Mouse (Mus musculus) layer of hippocampus, postnatal 25 days (tissue): ENCODE data around the gene 1700113H08Rik. TPM values are rescaled to one million over a fixed set of nuclear protein-coding genes. Genes with fewer than 3 reads are reported as not detected.

Experiments used
- DNase-seq, 2 experiments: peaks; one replicate each; pipeline ENCODE4 v3.0.0; 2022; ENCODE audit warnings: mixed read lengths in 2 of 2, low spot score in 1 of 2; ENCODE audit errors: extremely low spot score in 1 of 2
- total RNA-seq, 2 experiments: library from RNA; stranded (reverse); gene quantifications; 2 replicates each; pipeline ENCODE4 v1.2.3; 2021

Gene 1700113H08Rik
- total RNA-seq, 2 experiments from 2014 or later: not detected

DNA sequence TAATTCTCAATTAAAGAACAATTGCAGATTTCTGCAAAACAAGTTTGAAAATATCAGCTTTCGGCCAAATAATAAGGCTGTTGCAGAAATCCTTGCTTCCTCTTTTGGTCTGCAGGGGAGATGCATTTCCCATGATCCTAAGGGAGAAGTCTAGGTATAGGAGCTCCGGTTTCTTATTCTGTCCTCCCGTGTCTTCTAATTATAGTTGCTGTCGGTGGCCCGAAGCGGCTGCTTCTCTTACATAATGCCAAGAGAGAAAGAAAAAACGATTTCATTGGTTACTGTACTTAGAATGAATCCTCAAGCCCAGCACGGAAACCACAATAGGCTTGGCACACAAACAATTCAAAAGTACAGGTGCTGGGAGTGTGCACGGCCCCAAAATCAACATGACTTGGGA, 101.9 kb downstream of the 1700113H08Rik start:
- DNase-seq: no peak

DNA sequence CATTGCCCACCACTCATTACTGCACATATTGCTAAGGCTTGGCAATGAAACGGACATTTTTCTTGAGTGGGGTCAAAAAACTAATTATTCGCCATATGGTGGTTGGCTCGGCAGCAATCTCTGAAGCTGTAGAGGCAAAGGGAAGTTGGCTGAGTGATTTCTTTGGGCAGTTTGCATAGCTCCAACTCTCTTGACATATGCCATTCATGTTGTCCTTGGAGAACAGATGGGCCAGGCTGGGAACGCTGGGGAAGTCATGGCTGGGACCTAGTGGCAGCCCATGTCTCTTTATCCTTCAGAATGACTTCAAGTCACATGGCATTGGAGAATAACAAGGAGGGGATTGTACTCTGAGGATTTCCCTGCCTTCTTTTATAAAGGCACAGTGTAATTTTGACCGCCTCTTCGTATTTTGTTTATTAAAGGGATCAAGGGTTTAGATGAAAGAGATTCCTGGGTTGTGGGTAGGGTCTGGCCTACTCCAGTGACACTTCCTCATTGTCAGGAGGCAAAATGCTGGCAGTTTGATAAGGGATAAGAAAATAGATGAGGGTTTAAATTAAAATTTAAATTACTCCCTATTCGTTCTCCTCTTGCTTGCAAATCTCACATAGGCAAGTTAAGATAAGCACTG, 138.4 kb downstream of the 1700113H08Rik start:
- no peak for DNase-seq

DNA sequence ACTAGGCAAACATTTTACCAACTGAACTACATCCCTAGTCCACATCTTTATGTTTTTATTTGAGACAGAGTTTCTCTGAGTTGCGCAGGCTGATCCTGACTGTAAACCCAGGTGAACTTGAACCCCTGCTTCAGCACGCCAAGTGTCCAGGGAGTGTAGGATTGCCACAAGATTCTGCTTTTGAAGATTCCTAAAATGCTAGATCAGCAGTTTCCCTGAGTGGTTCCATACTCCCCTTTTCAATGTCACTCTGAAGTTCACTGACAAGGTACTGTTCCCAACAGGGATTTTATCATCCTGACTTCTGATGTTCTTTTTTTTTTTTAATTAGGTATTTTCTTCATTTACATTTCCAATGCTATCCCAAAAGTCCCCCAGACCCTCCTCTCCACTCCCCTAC, 140.9 kb downstream of the 1700113H08Rik start:
- no peak for DNase-seq

DNA sequence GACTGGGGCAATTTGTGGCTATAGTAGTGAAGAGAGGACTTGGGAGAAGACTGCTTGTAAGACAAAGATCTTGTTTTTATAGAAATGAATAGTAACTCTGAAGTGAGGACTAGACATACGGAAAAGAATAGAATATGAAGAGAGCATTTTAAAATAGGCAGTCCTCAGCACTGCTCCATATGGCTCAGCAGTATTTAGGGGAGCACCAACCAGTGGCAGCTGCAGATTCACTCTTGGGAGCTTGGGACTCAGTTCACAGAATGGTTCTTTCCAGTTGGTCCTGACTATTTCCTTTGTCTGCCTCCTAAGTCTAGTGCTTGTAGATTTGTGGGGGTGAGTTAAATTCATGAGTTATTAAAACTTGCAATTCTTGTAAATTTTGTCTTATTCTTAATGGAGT, 151.6 kb downstream of the 1700113H08Rik start:
- DNase-seq: no peak

DNA sequence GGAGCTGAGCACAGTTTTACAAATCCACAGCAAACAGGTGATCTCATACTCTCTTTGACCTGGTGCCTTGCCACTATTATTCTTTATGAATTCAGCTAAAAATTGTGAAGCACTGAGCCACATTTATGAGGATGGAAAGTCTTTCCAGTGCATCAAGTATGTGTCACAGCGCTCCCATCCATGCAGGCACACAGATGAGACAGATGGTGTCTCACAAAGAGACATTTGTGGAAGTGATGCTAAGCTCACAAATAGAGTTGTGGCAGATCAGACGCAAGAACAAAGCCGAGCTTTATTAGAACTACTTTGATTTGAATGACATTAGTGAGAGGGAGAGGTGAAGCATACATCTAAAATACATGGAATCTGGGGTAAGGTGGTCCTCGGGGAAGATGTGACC, 153.2 kb downstream of the 1700113H08Rik start:
- DNase-seq: no peak

DNA sequence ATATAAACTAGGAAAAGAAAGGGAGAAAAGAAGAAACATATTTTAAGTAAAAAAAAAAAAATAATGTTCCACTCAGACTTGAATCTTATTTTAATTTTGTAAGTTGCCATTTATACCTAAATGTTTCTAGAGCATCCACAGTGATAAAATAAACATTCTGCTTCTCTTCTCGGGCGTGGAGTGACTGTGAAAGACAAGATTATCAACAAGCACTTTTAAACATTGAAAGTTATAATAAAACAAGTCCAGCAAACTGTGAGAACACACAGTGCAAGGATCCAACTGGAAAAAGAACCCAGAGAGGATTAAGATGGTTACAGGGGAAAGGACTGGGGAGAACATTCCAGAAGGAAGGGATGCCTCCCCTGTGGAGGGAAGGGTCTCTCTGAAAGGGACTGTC, 155.0 kb downstream of the 1700113H08Rik start:
- no peak for DNase-seq

DNA sequence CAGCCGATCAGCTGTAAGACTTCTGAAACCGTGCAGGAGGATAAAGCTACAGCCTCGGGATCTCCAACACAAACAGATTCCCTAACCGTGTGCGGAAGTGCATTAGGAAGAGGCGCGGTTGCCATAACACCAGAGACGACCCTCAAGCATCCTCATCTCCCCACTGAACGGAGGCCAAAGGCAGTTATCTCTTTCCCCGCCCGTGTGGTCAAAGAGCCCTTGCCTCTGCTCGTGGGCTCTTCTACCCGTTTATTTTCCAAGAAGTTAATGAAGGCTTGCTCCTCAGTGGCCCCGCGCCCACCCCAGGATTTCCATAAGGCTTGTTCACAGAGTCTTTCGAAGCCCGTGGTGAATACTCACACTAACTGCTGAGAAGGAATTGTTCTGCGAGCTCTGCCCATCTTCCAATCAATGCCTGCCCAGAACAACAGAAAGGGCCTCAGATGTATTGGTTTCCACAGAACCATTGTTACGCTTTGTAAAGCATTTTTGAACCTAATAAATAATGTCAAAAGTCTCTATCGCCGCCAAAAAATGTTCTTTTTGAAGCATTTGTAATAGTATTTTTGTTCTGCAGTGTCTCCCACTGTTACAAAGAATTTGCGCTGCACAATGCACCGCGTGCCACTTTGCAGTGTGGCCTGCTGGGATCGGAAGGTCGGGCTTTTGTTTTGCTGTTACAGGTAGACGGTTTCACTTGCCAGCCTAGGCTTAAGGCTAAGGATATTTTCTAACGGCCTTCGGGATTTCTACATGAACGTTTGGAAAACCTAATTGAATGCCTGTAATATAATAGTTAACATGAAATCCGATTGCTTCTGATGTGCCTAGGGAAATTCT, 172.4 kb downstream of the 1700113H08Rik start:
- no peak for DNase-seq

DNA sequence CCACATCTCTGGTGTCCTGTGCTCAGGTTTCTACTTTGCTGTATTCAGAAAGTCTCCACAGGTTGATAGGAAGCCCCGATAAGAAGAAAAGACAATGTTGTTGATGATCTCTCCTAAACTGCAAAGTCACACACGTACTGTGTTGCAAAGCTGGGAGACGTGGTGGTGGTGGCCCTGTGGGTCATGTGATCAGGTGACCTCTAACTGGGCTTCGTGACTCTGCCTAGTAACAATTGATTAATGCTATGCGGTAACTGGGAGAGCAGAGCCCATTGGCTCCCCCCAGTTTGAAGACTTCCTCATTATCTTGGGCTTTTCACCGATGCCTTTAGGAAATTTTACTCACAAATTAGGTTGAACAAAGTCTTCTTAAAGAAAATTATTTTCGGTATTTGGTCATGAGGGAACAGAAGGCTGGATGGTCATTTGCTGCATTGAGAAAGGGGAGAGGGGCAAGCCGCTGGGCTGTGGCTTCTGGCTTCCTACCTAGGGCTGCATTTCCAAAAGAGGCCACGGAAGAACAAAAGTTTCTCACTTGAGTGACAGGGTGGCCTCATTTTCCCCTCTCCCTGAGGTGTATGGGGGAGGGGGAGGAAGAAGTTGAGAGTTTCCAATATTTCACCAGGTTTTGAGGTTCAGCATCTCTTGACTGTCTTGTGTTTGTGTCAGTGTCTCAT, 181.6 kb downstream of the 1700113H08Rik start:
- DNase-seq: no peak

DNA sequence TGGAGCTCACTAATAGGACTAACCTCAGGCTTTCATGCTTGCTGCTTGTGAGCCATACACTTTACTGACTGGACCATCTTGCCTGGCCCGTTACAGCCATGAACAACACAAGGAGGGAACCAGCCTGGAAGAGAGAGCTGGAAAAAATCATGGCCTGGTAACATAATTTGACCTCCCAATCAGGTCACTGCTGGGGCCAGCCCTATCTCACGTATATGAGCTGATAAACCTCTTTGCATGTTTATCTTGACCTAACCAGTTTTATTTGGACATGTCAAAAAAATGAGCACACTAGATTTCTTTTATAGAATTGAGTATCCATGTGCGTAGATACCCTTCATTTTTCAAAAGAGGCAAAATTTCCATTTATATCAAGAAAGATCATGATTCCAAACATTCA, 213.9 kb downstream of the 1700113H08Rik start:
- no peak for DNase-seq

DNA sequence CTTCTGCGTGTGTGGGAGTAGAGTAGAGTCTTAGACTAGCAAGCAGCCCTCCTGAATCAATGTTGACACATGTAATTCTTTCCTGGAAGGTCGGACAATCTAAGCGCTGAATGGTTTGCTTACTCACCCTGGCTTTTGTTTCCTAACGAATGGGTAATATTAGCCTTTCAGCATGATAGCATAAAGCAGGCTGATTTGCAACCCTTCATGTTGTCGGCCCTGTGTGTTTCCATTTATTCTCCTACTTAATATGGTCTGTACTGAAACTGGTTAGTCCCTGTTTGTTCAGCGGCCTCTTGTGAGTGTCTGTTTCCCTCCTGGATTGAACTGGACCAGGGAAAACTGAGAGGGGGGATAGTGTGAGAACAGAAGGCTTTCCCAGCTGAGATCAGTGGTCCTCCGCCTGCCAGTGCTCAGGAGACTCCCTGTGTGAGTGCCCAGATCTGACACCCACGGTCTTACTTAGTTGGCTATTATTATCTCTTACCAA, 214.3 kb downstream of the 1700113H08Rik start:
- no peak for DNase-seq

DNA sequence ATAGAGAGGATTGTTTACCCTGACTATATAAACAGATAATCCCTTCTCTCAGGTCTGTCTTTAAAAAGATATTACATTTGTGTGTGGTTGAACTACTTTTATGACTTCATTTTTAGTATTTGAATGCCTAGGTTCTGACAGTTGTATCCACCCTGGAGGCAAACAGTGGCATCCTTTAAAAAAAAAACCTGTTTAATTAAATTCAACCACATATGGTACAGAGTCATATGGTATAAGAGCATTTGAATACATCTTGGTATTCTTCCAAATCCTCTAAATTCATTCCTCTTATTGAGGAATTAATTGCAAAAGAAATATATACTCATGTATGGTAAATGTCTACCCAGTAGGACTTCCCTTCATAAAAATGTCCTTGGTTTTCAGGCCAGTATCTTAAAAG, 217.2 kb downstream of the 1700113H08Rik start:
- no peak for DNase-seq

Other genes with a start within 250 kb of the 1700113H08Rik start
- under 1 TPM; 0.20 to 0.87 TPM for gene Stab2, start 50.0 kb upstream of the 1700113H08Rik start, total RNA-seq